Mouse (Mus musculus) kidney, embryonic 16.5 days (tissue): Measurements from ENCODE around the gene Stard13. TPM values are rescaled to one million over a fixed set of nuclear protein-coding genes. Genes with fewer than 3 reads are reported as not detected.

ENCODE experiments used
- ATAC-seq: fragments of 200-750 bp; cut with Nextera tagmentation; 2 replicates; pipeline ENCODE4 v1.8.0; 2017; ENCODE audit warnings: moderate TSS enrichment; ENCODE audit not compliant: low FRiP score, low TSS enrichment
- H3K27ac ChIP-seq: fragments of 300-500 bp; sonication (generic); 2 replicates; pipeline ENCODE4 v1.5.1; 2014; ENCODE audit warnings: low read length
- H3K27me3 ChIP-seq: fragments of 300-500 bp; sonication (generic); 2 replicates; pipeline ENCODE4 v1.6.1; 2014; ENCODE audit warnings: low read length, control low read depth, mixed read lengths; ENCODE audit not compliant: insufficient read depth
- H3K36me3 ChIP-seq: fragments of 300-500 bp; sonication (generic); 2 replicates; pipeline ENCODE4 v1.6.1; 2014; ENCODE audit warnings: low read length, control low read depth, mixed read lengths; ENCODE audit not compliant: insufficient read depth
- H3K4me1 ChIP-seq: fragments of 300-500 bp; sonication (generic); 2 replicates; pipeline ENCODE4 v1.6.1; 2014; ENCODE audit warnings: low read length, control low read depth, mixed read lengths; ENCODE audit not compliant: insufficient read depth
- H3K4me2 ChIP-seq: fragments of 300-500 bp; sonication (generic); replicated peaks from 2 replicates; pipeline ENCODE4 v1.6.1; 2014; ENCODE audit warnings: low read depth, low read length
- H3K4me3 ChIP-seq: fragments of 300-500 bp; sonication (generic); 2 replicates; pipeline ENCODE4 v1.5.1; 2014; ENCODE audit warnings: mild to moderate bottlenecking, low read length
- H3K9ac ChIP-seq: fragments of 300-500 bp; sonication (generic); replicated peaks from 2 replicates; pipeline ENCODE4 v1.6.1; 2014; ENCODE audit warnings: low read length
- H3K9me3 ChIP-seq: fragments of 300-500 bp; sonication (generic); 2 replicates; pipeline ENCODE4 v1.6.1; 2016; ENCODE audit warnings: low read length, control low read depth
- WGBS: fragments of 180-500 bp; shearing (Covaris S2); extraction: QIAGEN DNeasy Blood & Tissue Kit; methylation state at CpG from one replicate; pipeline ENCODE4 v1.1.7; 2014; 5-methylcytosine and 5-hydroxymethylcytosine counted together
- polyA plus RNA-seq: library from polyadenylated mRNA; unstranded; fragments of >200 nt; fragmentation: Nextera tagmentation; extraction: Ambion mirVana; gene quantifications from 2 replicates; pipeline ENCODE4 v1.2.1, GENCODE M21; 2015

Gene Stard13
- polyA plus RNA-seq, 1 experiment from 2014 or later = 12.2 TPM

DNA sequence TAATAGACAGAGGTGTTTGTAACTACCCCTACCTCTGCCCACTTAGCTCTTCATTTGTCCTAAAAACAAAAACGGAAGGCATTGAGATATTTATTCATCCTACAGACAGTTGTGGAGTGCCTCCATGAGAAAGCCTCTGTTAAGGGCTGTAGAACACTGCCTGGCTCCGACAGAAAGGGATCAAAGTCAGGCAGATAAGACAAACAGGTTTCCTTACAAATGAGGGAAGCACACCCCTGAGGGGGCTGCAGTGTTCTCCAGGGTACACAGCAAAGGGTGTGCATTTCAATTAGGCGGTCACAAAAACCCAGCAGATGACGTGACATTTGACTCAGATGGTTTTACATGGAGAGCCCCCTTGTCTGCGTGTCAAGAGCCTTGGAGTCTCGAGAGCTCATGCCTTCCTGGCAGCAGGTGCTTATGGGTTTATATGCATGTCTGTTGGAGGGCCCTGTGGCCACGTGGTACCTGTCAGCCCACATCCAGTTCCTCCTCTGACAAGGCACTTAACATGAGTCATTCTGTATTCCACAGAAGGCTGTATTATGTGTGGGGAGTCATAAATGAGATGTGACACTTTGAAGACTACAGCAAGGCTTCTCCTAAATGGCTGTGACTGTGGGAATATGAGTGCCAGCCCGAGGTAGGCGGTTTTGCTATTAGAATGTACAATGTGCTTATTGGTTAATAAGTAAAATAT, 129.1 kb downstream of the Stard13 start:
- ATAC-seq = peak; percentile 66
- Histone ChIP-seq H3K9ac (no peak overlapping the region), H3K27me3 (no peaks in the 10 kb centered on the region), H3K9me3 (no peaks in the 10 kb centered on the region), H3K27ac (peak overlapping the region; percentile 56), H3K36me3 (no peaks in the 10 kb centered on the region), H3K4me1 (peaks cover 21% of the 10 kb centered on the region), H3K4me3 (no peak overlapping the region), H3K4me2 (no peak overlapping the region)
- 50% methylated on average over 9 of the region's 9 CpGs for WGBS

DNA sequence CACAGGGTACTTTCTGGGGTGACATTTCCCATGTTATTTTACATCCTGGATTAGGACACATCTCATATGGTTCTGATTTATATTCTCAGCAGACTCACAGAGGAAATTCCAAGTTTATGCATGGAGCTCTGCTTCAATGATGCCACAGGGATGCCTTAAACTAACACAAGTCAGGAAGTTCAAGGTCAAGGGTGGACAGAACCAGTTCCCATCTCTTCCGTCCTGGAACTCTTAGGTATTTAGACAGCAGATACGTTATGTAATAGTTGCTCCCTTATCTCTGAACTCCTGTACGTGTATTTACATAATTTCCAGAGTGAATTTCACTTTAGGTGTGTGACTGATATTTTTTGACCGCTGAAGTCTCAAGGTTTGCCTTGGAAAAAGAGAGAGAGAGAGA, 130.4 kb downstream of the Stard13 start:
- Histone ChIP-seq H3K36me3 (no peaks in the 10 kb centered on the region), H3K4me3 (no peak overlapping the region), H3K27ac (no peak overlapping the region), H3K9me3 (no peaks in the 10 kb centered on the region), H3K27me3 (no peaks in the 10 kb centered on the region), H3K4me2 (no peak overlapping the region), H3K4me1 (peaks cover 15% of the 10 kb centered on the region), H3K9ac (no peak overlapping the region)
- WGBS = 54% methylated on average over 4 of the region's 4 CpGs
- no peak for ATAC-seq

DNA sequence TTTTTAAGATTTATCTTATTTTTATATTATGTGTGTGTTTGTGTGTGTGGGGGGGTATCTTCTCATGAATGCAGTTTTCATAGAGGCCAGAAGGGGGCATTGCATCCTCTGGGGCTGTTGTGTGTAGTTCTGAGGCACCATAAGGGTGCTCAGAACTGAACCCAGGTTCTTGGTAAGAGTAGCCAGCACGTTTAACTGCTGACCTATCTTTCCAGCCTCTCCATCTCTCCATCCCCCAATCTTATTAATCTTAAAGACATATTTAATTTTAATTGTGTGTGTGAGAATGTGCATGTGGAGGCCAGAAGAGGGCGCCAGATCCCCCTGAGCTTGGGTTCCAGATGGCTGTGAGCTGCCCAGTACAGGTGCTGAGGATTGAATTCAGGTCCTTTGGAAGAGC, 131.4 kb downstream of the Stard13 start:
- peaks cover 13% of the 10 kb centered on the region; the same call in 1 of the 2 replicates for H3K4me1 ChIP-seq
- no peaks in the 10 kb centered on the region for H3K27me3 ChIP-seq
- WGBS = 53% methylated on average over 2 of the region's 2 CpGs
- H3K4me3 ChIP-seq = no peak overlapping the region
- H3K9me3 ChIP-seq = no peaks in the 10 kb centered on the region
- H3K36me3 ChIP-seq = no peaks in the 10 kb centered on the region
- no peak overlapping the region for H3K9ac ChIP-seq
- no peak for ATAC-seq
- H3K27ac ChIP-seq = no peak overlapping the region
- no peak overlapping the region for H3K4me2 ChIP-seq

DNA sequence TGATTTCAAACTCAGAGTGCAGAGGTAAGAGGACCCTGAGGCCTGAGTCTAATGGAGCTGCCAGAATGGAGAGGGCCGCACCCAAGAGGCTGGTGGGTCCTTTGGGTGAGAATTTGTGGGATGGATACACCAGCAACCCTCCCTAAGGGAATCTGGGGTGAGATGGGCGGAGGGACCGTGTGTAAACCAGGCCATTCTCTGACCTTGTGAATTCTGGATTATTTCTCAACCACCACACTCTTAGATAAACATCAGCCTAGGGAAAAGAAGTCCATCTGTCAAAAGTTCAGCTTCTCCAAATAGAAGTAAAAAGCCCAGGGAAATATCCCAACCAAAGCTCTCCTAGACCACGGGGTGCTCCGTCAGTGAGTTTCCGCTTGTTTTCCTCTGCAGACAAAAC, 137.6 kb downstream of the Stard13 start:
- Histone ChIP-seq H3K36me3 (no peaks in the 10 kb centered on the region), H3K27ac (peak overlapping the region; percentile 35; the same call in 1 of the 2 replicates), H3K4me1 (no peaks in the 10 kb centered on the region), H3K27me3 (no peaks in the 10 kb centered on the region), H3K4me2 (no peak overlapping the region), H3K4me3 (no peak overlapping the region), H3K9ac (no peak overlapping the region), H3K9me3 (no peaks in the 10 kb centered on the region)
- no peak for ATAC-seq
- 61% methylated on average over 6 of the region's 6 CpGs for WGBS

DNA sequence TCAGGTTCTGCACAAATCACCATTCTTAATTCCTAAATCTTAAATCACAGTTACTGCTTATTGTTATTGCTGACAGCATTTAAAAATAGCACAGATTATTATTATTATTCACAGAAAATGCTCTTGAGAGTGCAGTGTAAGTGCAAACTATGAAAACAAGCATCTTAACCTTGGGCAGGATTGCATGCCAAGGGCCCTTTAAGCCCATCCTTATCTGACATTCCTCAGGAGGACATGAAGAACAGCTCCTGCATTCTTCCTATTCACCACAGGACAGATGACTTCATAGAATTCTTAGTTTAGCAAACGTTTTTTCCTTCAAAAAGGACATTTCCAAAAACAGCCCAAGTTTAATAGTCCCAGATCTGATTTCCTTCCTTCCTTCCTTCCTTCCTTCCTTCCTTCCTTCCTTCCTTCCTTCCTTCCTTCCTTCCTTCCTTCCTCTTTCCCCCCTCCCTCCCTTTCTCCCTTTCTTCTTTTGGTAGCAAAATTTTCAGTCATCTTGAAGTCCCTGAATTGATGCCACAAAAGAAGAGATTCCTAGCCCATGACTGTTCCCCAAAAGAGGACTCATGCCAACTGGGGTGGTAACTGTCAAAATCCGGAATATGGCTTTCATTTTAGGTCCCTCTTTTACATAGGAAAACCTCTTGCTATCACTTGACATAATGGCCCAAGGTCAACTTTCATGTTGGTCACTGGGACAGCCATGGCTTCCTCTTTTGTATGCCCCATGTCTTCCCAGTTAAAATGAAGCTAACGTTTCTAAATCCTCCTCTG, 140.6 kb downstream of the Stard13 start:
- Histone ChIP-seq H3K4me1 (0 out of 2 replicates have a peak, but pooled peaks cover 6% of the 10 kb centered on the region), H3K4me3 (no peak overlapping the region), H3K4me2 (no peak overlapping the region), H3K27me3 (no peaks in the 10 kb centered on the region), H3K9ac (no peak overlapping the region), H3K27ac (no peak overlapping the region), H3K9me3 (no peaks in the 10 kb centered on the region), H3K36me3 (no peaks in the 10 kb centered on the region)
- ATAC-seq = no peak
- 79% methylated on average over 3 of the region's 3 CpGs for WGBS

DNA sequence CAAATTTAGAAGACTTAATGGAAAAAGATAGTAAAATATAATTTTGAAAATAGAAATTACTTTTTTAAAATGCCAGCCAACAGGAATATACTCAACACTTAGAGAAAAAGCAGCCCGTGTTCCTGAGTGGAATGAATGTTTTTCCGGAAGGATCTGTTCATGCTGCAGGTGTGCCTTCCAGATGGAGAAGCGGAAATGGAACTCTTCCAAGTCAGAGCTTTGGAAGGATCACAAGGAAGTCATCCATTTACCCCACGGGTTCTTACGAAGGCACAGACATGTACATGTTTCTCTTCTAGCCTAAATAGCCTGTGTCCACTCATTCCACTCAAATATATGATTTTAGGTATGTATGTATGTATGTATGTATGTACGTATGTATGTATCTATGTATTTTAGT, 142.6 kb downstream of the Stard13 start:
- H3K27me3 ChIP-seq = no peaks in the 10 kb centered on the region
- ATAC-seq = no peak
- no peak overlapping the region for H3K4me2 ChIP-seq
- no peaks in the 10 kb centered on the region for H3K9me3 ChIP-seq
- no peak overlapping the region for H3K4me3 ChIP-seq
- no peak overlapping the region for H3K27ac ChIP-seq
- WGBS = 93% methylated on average over 6 of the region's 6 CpGs
- no peak overlapping the region for H3K9ac ChIP-seq
- no peaks in the 10 kb centered on the region for H3K36me3 ChIP-seq
- H3K4me1 ChIP-seq = peaks cover 23% of the 10 kb centered on the region

DNA sequence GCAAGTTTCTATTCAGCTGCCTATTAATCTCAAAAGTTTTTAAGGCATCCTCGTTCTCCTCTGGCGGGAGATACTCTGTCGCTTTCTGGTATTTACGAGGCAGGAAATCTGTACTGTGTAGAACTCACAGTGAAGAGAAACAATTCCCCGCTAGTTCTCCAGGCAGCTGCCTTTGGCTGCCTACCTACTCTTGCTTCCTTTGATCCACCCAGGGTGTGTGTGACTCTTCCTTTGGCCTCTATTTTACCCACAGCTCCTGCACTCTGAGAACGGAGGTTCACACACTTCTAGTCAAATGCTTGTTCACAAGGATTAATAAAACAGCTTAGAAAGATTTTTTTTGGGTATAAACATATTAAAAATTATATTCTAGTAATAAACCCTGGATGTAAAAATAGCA, 144.4 kb downstream of the Stard13 start:
- Histone ChIP-seq H3K4me3 (no peak overlapping the region), H3K4me1 (peaks cover 26% of the 10 kb centered on the region), H3K4me2 (no peak overlapping the region), H3K36me3 (no peaks in the 10 kb centered on the region), H3K27me3 (no peaks in the 10 kb centered on the region), H3K9me3 (no peaks in the 10 kb centered on the region), H3K27ac (no peak overlapping the region), H3K9ac (no peak overlapping the region)
- 47% methylated on average over 6 of the region's 6 CpGs for WGBS
- no peak for ATAC-seq

DNA sequence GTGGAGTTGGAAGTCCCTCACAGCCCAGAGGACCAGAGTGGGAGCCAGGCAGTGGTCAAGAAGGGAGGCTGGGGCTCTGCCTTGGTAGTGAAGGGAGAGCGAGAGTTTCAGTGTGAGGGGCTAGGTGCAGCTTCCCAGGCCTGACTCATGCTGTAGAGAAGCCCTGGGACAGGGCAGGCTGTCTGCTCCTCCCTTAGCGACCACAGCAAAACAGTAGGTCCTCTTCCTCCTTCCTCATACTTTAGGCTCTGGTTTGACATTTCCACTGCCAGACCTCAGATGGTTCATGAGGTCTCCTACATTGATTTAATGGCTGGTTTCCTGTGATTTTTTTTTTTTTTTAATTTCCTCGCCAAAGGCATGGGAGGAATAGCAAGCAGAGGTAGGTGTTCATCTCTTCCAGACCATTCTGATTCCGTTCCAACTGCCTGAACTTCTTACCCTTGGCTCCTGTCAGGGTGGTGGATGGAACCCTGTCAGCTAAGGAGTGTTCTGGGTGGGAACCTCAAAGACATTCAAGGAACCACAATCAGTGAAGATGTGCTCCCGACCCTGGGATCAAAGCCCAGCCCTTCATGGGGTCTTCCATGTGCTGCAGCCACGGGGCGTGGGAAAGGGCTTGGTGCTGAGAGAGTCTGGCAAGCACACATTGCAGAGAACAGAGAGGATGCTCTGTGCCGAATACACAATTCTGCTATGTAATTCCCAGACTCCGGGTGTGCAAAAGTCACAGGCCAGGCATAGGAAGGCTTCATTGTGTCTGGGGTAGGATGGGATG, 147.0 kb downstream of the Stard13 start:
- H3K27ac ChIP-seq = peak overlapping the region; percentile 50; the same call in 1 of the 2 replicates
- no peak overlapping the region for H3K4me3 ChIP-seq
- ATAC-seq = peak; percentile 70
- no peak overlapping the region for H3K4me2 ChIP-seq
- H3K27me3 ChIP-seq = no peaks in the 10 kb centered on the region
- no peaks in the 10 kb centered on the region for H3K9me3 ChIP-seq
- no peaks in the 10 kb centered on the region for H3K36me3 ChIP-seq
- H3K4me1 ChIP-seq = peaks cover 26% of the 10 kb centered on the region
- no peak overlapping the region for H3K9ac ChIP-seq
- WGBS = 57% methylated on average over 9 of the region's 9 CpGs

DNA sequence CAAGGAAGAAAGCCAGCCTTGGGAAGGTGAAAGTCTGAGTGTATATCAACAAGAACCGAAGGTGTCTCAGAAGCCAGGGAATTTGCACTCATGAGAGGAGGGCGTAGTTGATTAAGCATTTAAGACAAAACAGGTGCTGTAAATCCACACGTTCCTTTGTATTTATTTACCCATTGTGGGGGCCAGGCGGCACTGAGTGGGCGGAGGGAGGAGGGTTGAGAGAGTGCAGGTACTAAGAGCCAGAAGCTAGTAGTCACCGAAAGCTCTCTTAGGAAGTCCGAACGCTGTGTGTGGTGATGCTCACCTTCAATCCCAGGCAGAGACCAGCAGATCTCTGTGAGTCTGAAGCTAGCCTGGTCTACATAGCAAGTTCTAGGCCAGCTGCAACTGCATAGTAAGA, 147.9 kb downstream of the Stard13 start:
- no peaks in the 10 kb centered on the region for H3K9me3 ChIP-seq

More for the DNA sequence above, 147.9 kb downstream of the Stard13 start:
- Histone ChIP-seq H3K4me1 (peaks cover 26% of the 10 kb centered on the region), H3K27me3 (no peaks in the 10 kb centered on the region), H3K4me3 (no peak overlapping the region), H3K4me2 (no peak overlapping the region), H3K27ac (no peak overlapping the region), H3K9ac (no peak overlapping the region), H3K36me3 (no peaks in the 10 kb centered on the region)
- 71% methylated on average over 8 of the region's 8 CpGs for WGBS
- ATAC-seq = no peak
